Mouse (Mus musculus) cerebellum, postnatal 10 days (tissue): ENCODE measurements around the gene Pgk2.
"Not testable (repeated sequence)": the region's sequence is repeated elsewhere in the genome, so short reads cannot be mapped to it uniquely, and the experiment has no call there.

ENCODE experiments used
- DNase-seq, 2 experiments: peaks; one replicate each; pipeline ENCODE4 v3.0.0; 2021; ENCODE audit warnings: mixed read lengths in 2 of 2

The Pgk2 gene

GRCm38 (mm10) chr17:40208540-40208939 lies at the start of gene Pgk2:
Gene Pgk2, minus strand, starts transcription at chr17:40208640.
- DNase-seq: no peak

DNA sequence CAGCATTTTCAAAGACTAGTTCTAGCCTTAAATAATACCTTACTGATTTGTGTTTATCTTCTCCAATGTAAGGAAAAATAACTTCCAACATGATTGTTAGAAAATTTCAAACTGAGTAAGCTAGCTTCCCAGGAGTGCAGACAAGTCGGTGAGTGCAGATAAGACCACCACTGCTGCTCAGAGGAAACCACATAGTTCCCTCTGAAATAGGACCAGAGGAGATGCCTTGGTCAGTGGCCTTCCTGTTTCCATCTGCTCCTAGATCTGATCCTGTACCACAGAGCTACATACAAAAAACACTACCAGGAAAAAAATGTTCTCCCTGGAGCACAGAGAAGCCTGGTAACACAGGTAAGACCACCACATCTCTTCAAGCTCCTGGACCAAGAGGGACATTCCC lies 44.0 kb upstream of the Pgk2 start:
- no peak for DNase-seq

- no peak for DNase-seq
Observed at GRCm38 (mm10) chr17:40242135-40242534, 33.7 kb upstream of the Pgk2 start, which contains the start of gene Crisp3. Gene Crisp3, minus strand, starts transcription at chr17:40242288.

DNA sequence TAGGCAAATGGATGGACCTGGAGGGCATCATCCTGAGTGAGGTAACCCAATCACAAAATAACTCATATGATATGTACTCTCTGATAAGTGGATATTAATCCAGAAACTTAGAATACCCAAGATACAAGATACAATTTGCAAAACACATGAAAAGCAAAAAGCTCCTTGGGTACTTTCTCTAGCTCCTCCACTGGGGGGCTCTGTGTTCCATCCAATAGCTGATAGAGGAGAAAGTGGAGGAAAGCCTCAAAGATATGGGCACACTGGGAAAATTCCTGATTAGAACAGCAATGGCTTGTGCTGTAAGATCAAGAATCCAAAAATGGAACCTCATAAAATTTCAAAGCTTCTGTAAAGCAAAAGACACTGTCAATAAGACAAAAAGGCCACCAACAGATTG lies 6.6 kb downstream of the Pgk2 start:
- DNase-seq: not testable (repeated sequence)

DNA sequence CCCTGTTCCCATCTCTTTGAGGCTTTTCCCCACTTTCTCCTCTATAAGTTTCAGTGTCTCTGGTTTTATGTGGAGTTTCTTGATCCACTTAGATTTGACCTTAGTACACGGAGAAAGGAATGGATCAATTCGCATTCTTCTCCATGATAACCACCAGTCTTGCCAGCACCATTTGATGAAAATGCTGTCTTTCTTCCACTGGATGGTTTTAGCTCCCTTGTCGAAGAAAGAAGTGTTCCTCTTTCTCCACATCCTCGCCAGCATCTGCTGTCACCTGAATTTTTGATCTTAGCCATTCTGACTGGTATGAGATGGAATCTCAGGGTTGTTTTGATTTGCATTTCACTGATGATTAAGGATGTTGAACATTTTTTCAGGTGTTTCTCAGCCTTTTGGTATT lies 18.2 kb downstream of the Pgk2 start:
- not testable (repeated sequence) for DNase-seq

DNA sequence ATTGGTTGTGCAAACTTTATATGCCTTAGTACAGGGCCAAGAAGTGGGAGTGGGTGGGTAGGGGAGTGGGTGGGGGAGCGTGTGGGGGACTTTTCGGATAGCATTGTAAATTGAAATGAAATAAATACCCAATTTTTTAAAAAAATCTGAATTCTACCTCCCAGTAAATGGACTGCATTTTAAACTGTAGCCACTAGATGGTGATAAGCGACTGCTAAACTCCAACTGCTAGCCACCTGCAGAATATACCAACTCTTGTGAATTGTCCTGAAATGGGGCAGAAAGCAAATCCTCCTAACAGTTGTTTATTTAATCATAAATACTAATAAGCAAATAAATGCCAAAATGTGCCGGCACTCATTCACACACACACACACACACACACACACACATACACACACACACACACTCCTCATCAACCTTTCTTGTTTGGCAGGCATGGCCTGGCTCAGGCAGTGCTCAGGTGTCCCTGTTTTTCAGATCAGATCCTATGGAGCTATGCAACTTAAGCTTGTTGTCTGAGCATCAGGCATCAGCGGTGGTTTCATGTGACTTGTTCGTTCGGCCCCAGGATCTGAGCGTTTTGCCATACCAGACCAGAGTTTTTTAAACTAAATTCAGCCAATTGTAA lies 50.6 kb downstream of the Pgk2 start:
- DNase-seq: not testable (repeated sequence)
